Mouse (Mus musculus): ENCODE measurements around the gene Prdm15. TPM values are rescaled to one million over a fixed set of nuclear protein-coding genes. Genes with fewer than 3 reads are reported as not detected.

The Prdm15 gene
- 27.3 TPM for total RNA-seq (2023)

GRCm38 (mm10) chr16:97851741-97852319 lies at the start of gene Prdm15:
Gene Prdm15 (minus strand): TSS chr16:97851850.

GRCm38 (mm10) chr16:97763061-97763989 lies 88.3 kb downstream of the Prdm15 start, which contains the start of gene Ripk4:
Gene Ripk4 (minus strand): TSS chr16:97763787.

Other genes with a start within 250 kb of the Prdm15 start
- not detected for gene Tmprss2, start 240.7 kb downstream of the Prdm15 start, total RNA-seq (2023)
- gene Ripk4, start 88.1 kb downstream of the Prdm15 start, total RNA-seq (2023) = 0.28 TPM
- gene C2cd2, start 110.7 kb upstream of the Prdm15 start, total RNA-seq (2023) = 16.8 TPM
- 93.5 TPM for gene Zbtb21, start 110.8 kb upstream of the Prdm15 start, total RNA-seq (2023)
- gene B230307C23Rik, start 145.5 kb upstream of the Prdm15 start, total RNA-seq (2023) = 30.8 TPM
- gene A630089N07Rik, start 230.6 kb upstream of the Prdm15 start, total RNA-seq (2023) = 6.1 TPM

All from CD8-positive naive resting alpha-beta T cell, adult 57 days (primary cell).